Mouse (Mus musculus) olfactory bulb, adult 2 months (tissue): ENCODE data around the gene Cdyl. TPM values are rescaled to one million over a fixed set of nuclear protein-coding genes. Genes with fewer than 3 reads are reported as not detected.

Experiments
- H3K27ac ChIP-seq: fragments of 200-500 bp; 2 replicates; pipeline ENCODE4 v1.5.1; 2012; ENCODE audit warnings: low read depth, low read length; ENCODE audit not compliant: insufficient read depth
- H3K4me1 ChIP-seq: fragments of 200-500 bp; 2 replicates; pipeline ENCODE4 v1.6.1; 2012; ENCODE audit warnings: low read length; ENCODE audit not compliant: control insufficient read depth, insufficient read depth
- H3K4me3 ChIP-seq: fragments of 200-500 bp; 2 replicates; pipeline ENCODE4 v1.5.1; 2012; ENCODE audit warnings: mild to moderate bottlenecking, low read depth, low read length, moderate library complexity; ENCODE audit not compliant: insufficient read depth
- CTCF ChIP-seq: fragments of 200-500 bp; IDR thresholded peaks from 2 replicates; pipeline ENCODE4 v1.5.1; 2012; ENCODE audit warnings: low read depth, mild to moderate bottlenecking, low read length, moderate library complexity; ENCODE audit not compliant: insufficient read depth
- POLR2A ChIP-seq: fragments of 200-500 bp; IDR thresholded peaks from 2 replicates; pipeline ENCODE4 v1.6.1; 2012; ENCODE audit warnings: mild to moderate bottlenecking, low read depth, low read length, moderate library complexity; ENCODE audit not compliant: insufficient read depth
- WGBS: fragments of 180-500 bp; shearing (Covaris S2); methylation state at CpG from one replicate; pipeline ENCODE4 v1.1.7; 2018; 5-methylcytosine and 5-hydroxymethylcytosine counted together
- polyA plus RNA-seq: library from polyadenylated mRNA; stranded (reverse); fragments of >200 nt; gene quantifications from 2 replicates; pipeline ENCODE4 v1.2.4, GENCODE M21; 2012; ENCODE audit warnings: low replicate concordance; ENCODE audit not compliant: missing spikeins, insufficient read depth, insufficient read length

Gene Cdyl
- polyA plus RNA-seq, 1 experiment: not detected

GRCm38 (mm10) chr13:35798645-35799044 lies 139.0 kb downstream of the Cdyl start:
- TF ChIP-seq POLR2A: no peak
- peak; percentile 25; the same call in 1 of the 2 replicates for TF ChIP-seq CTCF
- Histone ChIP-seq H3K27ac (no peak overlapping the region), H3K4me3 (no peak overlapping the region), H3K4me1 (peaks cover 3% of the 10 kb centered on the region; the same call in 1 of the 2 replicates)
- WGBS: 61% methylated on average over 9 of the region's 9 CpGs

GRCm38 (mm10) chr13:35800270-35800669 lies 140.6 kb downstream of the Cdyl start:
- TF ChIP-seq CTCF (no peak), POLR2A (no peak)
- Histone ChIP-seq H3K4me1 (peaks cover 6% of the 10 kb centered on the region), H3K27ac (no peak overlapping the region), H3K4me3 (no peak overlapping the region)
- 90% methylated on average over 7 of the region's 7 CpGs for WGBS

GRCm38 (mm10) chr13:35805727-35806126 lies 146.1 kb downstream of the Cdyl start:
- no peak overlapping the region for H3K4me3 ChIP-seq
- TF ChIP-seq POLR2A (no peak), CTCF (no peak)
- H3K4me1 ChIP-seq: peaks cover 5% of the 10 kb centered on the region; the same call in 1 of the 2 replicates
- 45% methylated on average over 3 of the region's 3 CpGs for WGBS
- no peak overlapping the region for H3K27ac ChIP-seq

- Histone ChIP-seq H3K4me3 (no peak overlapping the region), H3K4me1 (peaks cover 5% of the 10 kb centered on the region; the same call in 1 of the 2 replicates), H3K27ac (no peak overlapping the region)
- TF ChIP-seq CTCF (no peak), POLR2A (no peak)
- WGBS: 77% methylated on average over 7 of the region's 7 CpGs
Observed at GRCm38 (mm10) chr13:35806165-35806564, 146.5 kb downstream of the Cdyl start.

- TF ChIP-seq CTCF: no peak
- no peak for TF ChIP-seq POLR2A
- H3K4me3 ChIP-seq: no peak overlapping the region
- H3K4me1 ChIP-seq: peaks cover 11% of the 10 kb centered on the region
- H3K27ac ChIP-seq: no peak overlapping the region
- 96% methylated on average over 7 of the region's 7 CpGs for WGBS
Observed at GRCm38 (mm10) chr13:35807016-35807415, 147.4 kb downstream of the Cdyl start.

GRCm38 (mm10) chr13:35807525-35807924 lies 147.9 kb downstream of the Cdyl start:
- TF ChIP-seq POLR2A (no peak), CTCF (no peak)

GRCm38 (mm10) chr13:35807940-35808339 lies 148.3 kb downstream of the Cdyl start:
- 83% methylated on average over 8 of the region's 8 CpGs for WGBS

More at GRCm38 (mm10) chr13:35807525-35807924, 147.9 kb downstream of the Cdyl start:
- H3K27ac ChIP-seq: no peak overlapping the region
- 100% methylated on average over 4 of the region's 4 CpGs for WGBS
- no peak overlapping the region for H3K4me3 ChIP-seq
- H3K4me1 ChIP-seq: peaks cover 13% of the 10 kb centered on the region

GRCm38 (mm10) chr13:35809252-35810159 lies 149.9 kb downstream of the Cdyl start:
- Histone ChIP-seq H3K4me1 (peaks cover 14% of the 10 kb centered on the region), H3K4me3 (no peak overlapping the region), H3K27ac (no peak overlapping the region)
- 80% methylated on average over 5 of the region's 5 CpGs for WGBS
- TF ChIP-seq CTCF (no peak), POLR2A (no peak)

More at GRCm38 (mm10) chr13:35807940-35808339, 148.3 kb downstream of the Cdyl start:
- Histone ChIP-seq H3K4me1 (peaks cover 14% of the 10 kb centered on the region), H3K4me3 (no peak overlapping the region), H3K27ac (no peak overlapping the region)
- TF ChIP-seq CTCF (no peak), POLR2A (no peak)

- WGBS: 75% methylated on average over 6 of the region's 6 CpGs
- TF ChIP-seq POLR2A: no peak
- H3K27ac ChIP-seq: no peak overlapping the region
- no peak overlapping the region for H3K4me3 ChIP-seq
- H3K4me1 ChIP-seq: peaks cover 12% of the 10 kb centered on the region
Observed at GRCm38 (mm10) chr13:35810160-35810537, 150.5 kb downstream of the Cdyl start.
